30 mouse cellular contexts compared by ENCODE assay signal in the genomic region with DNA sequence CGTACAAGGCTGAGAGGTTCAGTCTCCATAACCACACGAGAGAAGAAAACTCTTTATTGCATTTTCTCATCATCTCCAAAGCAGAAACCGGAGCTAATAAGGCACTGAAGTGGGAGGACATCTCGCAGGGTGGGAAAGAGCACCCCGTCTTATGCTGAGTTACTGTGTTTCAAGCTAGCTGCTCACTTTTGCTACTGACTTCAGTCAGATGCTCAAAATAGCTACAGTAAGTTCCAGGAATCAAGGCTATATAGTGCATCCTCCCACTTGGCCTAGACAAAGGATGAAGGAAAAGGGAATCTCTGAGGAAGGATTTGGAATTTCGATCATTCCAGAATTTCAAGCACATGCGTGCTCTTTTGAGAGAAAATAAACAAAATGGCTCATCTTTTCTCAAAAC. TPM values are rescaled to one million over a fixed set of nuclear protein-coding genes. Genes with fewer than 3 reads are reported as not detected.
"Had no signal": no experiment of that assay in that cellular context is flagged by ENCODE, and none has a peak within 500 bp of the region (broad histone marks: within the 10 kb centered on the region; RNA-seq: fewer than 3 reads in every experiment).

No protein-coding gene starts in this region.

- H3K27ac ChIP-seq: gastrocnemius, adult 2 months; heart, embryonic 10.5 days; hindbrain, embryonic 10.5 days; hindbrain, embryonic 12.5 days; hindbrain, embryonic 14.5 days; kidney, embryonic 15.5 days; kidney, postnatal 0 days; limb, embryonic 13.5 days; limb, embryonic 15.5 days; liver, embryonic 12.5 days; liver, embryonic 14.5 days had no signal

- H3K4me2 ChIP-seq: heart, embryonic 12.5 days; hindbrain, embryonic 12.5 days; hindbrain, embryonic 14.5 days; kidney, embryonic 15.5 days; limb, embryonic 13.5 days; limb, embryonic 15.5 days; liver, embryonic 12.5 days had no signal

- H3K27me3 ChIP-seq: heart, embryonic 12.5 days; hindbrain, embryonic 12.5 days; kidney, embryonic 15.5 days; limb, embryonic 13.5 days; limb, embryonic 15.5 days; liver, embryonic 12.5 days had no signal

- DNase-seq: gastrocnemius, adult 2 months; gastrocnemius, postnatal 10 days; gastrocnemius, postnatal 25 days; heart, adult 18-20 months; heart, postnatal 10 days; heart, postnatal 4 days; kidney, adult 18-20 months; kidney, adult 8-10 months; kidney, postnatal 14 days; kidney, postnatal 36 days; layer of hippocampus, adult 9-11 months; layer of hippocampus, postnatal 36 days; left cerebral cortex, postnatal 4 days had no signal

- H3K4me3 ChIP-seq: gastrocnemius, adult 2 months; heart, embryonic 10.5 days; heart, embryonic 12.5 days; hindbrain, embryonic 10.5 days; hindbrain, embryonic 12.5 days; kidney, embryonic 15.5 days; limb, embryonic 13.5 days; limb, embryonic 15.5 days; liver, embryonic 12.5 days had no signal

- H3K4me1 ChIP-seq: hindbrain, embryonic 10.5 days; hindbrain, embryonic 12.5 days; kidney, embryonic 15.5 days; limb, embryonic 13.5 days; limb, embryonic 15.5 days had no signal

- H3K36me3 ChIP-seq: heart, embryonic 10.5 days; heart, embryonic 12.5 days; hindbrain, embryonic 10.5 days; hindbrain, embryonic 12.5 days; kidney, embryonic 15.5 days; limb, embryonic 13.5 days; limb, embryonic 15.5 days; liver, embryonic 12.5 days had no signal

- H3K9ac ChIP-seq: heart, embryonic 12.5 days; hindbrain, embryonic 12.5 days; hindbrain, embryonic 14.5 days; kidney, embryonic 15.5 days; limb, embryonic 13.5 days; limb, embryonic 15.5 days; liver, embryonic 12.5 days; liver, embryonic 14.5 days had no signal

- ATAC-seq: hindbrain, embryonic 16.5 days; inflammation-experienced regulatory T-cells, adult 6 months; intestine, postnatal 0 days; liver, embryonic 12.5 days had no signal

- H3K9me3 ChIP-seq: heart, embryonic 10.5 days; heart, embryonic 12.5 days; hindbrain, embryonic 10.5 days; hindbrain, embryonic 12.5 days; kidney, embryonic 15.5 days; limb, embryonic 13.5 days; limb, embryonic 15.5 days; liver, embryonic 12.5 days had no signal

RNA-seq across cellular contexts. Expression of gene Klrg1, which starts 6.1 kb away (rescaled TPM):
- polyA plus RNA-seq: heart, embryonic 10.5 days; heart, embryonic 12.5 days; heart, embryonic 14.5 days; heart, embryonic 16.5 days; kidney, embryonic 15.5 days; liver, adult 2 months; liver, embryonic 12.5 days; liver, embryonic 14.5 days had no signal
